Mouse (Mus musculus) Patski (cell line): Measurements from ENCODE around the gene Akap6. TPM values are rescaled to one million over a fixed set of nuclear protein-coding genes. Genes with fewer than 3 reads are reported as not detected.

Source experiments
- ATAC-seq: fragments of 100-300 bp; one replicate; pipeline ENCODE4 v1.8.0; 2021
- CTCF ChIA-PET: fragments of 350-600 bp; sonication (Branson Sonifier 250); formaldehyde crosslinking; loops from one replicate; lab custom pipeline; 2022; ENCODE audit warnings: inconsistent platforms; lab: Charles Lee
- POLR2A ChIA-PET: fragments of 350-600 bp; sonication (Branson Sonifier 250); formaldehyde crosslinking; loops from one replicate; lab custom pipeline; 2022; ENCODE audit warnings: antibody characterized with exemption, inconsistent platforms; lab: Charles Lee
- DNase-seq: peaks from one replicate; pipeline ENCODE4 v3.0.0-alpha.2; 2011; ENCODE audit warnings: low read depth, low spot score
- H3K27me3 ChIP-seq: fragments of 371-371 bp; one replicate; pipeline ENCODE4 v1.5.1; 2021
- CTCF ChIP-seq: fragments of 100-300 bp; IDR thresholded peaks from one replicate; pipeline ENCODE4 v1.5.1; 2021
- in situ Hi-C: fragments of 300-500 bp; cut with MboI; formaldehyde crosslinking; loops from 3 replicates; pipeline ENCODE4 v1.11.1; 2018; ENCODE audit warnings: low pct_unique_long_range_greater_than_20kb, mixed read lengths
- polyA plus RNA-seq: library from polyadenylated mRNA; unstranded; gene quantifications from one replicate; pipeline ENCODE4 v1.2.3, GENCODE M21; 2021

Gene Akap6
- polyA plus RNA-seq, 1 experiment from 2014 or later = 0.64 TPM

DNA sequence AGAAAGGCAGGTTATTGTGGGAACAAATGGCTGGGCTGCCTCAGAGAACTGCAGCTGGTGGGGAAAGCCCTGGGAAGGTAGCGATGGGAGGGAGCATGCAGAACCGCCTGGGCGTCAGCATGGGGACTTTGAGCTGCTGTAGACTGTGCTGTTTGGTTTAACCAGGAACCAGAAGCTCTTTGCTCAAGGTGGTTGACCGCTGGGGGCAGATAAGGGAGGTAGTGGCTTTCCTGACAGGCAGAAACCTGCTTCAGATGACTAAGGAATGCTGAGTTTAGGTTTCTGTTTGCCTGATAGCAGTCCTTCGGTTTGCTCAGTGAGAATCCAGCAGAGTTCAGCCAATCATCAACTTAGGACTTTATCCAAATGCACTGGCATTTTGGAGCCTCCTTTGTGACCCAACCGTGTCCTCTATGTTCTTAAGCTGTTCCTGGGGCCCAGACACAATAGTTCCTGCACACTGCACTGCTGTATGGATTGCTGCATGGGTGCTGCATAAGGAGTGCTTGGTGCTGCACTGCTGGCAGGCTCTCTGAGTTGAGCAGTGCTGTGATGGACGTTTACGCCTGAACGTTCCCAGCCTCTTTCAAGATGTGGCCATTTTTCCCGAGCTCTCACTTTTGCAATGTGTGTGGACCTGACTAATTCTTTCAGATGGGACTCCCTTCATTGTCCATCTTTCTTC lies 6.8 kb upstream of the Akap6 start:
- CTCF ChIA-PET = no interaction called here
- POLR2A ChIA-PET = no interaction called here
- no peak for DNase-seq
- no peak for TF ChIP-seq CTCF
- in situ Hi-C loops = no loop called here
- no peak for ATAC-seq
- H3K27me3 ChIP-seq = no peaks in the 10 kb centered on the region

DNA sequence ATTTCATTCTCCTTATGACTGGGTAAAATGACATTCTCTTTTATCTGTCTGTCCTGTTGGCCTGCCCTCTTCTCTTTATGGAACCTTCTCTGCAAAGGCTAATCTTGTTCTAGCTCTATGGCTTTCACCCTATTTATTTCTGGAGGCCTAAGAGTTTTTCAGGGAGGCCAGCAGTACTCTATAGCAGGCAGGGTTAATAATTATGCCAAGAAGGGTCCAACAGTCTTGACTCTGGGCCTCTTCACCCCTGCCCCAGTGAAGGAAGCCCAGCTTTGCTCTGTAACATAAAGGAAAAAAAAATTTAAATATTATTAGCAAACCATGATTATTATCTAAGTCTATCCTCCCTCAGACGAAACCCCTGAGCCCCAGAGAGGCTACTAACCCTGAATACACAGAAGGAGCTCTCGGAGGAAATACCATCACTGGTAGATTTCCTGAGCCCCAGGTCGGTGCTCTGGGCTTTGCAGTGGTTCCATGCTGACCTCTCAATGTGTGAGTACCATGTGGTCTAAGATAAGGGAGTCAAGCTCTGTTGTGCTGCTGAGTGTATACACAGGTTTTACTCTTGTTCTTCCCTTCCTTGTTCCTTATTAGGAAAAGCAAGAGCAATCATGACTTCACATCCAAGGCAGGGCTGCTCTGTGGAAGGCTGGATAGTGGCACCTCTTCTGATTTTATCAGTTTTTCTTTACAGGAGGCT lies 1.6 kb upstream of the Akap6 start:
- in situ Hi-C loops = no loop called here
- no peaks in the 10 kb centered on the region for H3K27me3 ChIP-seq
- ATAC-seq = no peak
- TF ChIP-seq CTCF = no peak
- POLR2A ChIA-PET = no interaction called here
- no peak for DNase-seq
- CTCF ChIA-PET = no interaction called here

DNA sequence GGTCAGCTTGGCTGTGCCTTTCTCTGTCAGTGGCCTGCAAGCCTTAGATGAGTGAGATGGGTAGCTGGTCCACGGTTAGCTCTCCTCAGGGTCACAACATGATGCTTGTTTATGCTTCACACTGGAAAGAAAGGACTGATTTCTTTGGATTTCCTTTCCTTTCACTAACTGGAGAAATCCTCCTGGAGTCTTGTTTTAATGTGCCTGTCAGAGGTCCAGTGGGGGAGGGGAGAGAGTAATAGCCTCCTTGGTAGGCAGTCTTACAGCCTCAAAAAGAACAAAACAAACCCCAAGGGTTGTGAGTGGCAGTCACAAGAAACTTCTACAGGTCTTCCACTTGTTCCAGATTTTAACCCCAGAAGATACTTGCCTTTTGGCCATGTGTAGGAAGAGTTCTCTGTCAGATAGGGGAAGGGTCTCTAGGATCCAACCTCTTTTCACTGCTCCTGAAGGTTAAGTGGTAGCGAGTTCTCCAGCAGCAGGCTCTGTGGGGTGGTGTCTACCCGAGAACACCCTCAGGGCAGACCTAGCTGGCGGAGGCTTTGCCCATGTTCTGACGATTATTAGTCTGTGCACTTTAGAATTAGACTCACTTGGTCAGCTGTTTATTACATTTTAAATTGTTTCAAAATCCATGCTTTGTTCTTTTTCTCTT lies 780 bp upstream of the Akap6 start:
- in situ Hi-C loops = no loop called here
- ChIA-PET CTCF (no interaction called here), POLR2A (no interaction called here)
- DNase-seq = no peak
- H3K27me3 ChIP-seq = no peaks in the 10 kb centered on the region
- ATAC-seq = no peak
- no peak for TF ChIP-seq CTCF

DNA sequence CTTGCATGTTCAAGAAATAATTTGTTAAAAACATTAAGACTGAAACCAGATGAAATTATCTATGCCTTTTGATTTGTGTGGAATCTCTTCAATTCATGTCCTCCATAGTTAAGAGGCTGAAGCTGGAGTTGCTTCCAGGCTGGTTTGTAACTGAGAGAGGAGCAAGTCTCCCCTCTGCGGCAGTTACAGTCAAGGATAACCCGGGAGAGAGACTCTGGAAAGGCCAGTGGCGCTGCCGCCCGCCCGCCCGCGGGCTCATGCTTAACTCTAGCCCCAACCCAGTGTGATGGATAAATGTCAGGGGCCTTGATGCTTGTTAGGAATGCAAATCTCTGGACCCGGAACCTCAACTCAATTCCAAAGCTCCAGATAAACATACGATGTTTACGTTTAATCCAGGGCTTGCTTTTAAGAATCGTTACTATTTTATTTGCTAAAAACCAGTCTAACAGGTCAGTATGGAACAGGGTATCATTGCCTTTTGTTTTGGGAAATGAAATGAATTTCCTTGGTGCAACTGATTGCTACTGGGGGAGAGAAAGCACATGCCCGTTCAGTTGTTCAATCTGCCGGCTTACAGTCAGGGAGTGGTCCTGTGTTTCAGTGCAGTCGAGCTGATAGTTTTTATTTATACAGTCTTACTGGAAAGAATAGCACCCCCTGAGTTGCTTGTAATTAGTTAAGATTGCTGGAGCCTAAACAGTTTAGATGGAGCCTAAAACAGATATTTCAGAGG lies 946 bp downstream of the Akap6 start:
- H3K27me3 ChIP-seq = no peaks in the 10 kb centered on the region
- ChIA-PET POLR2A (no interaction called here), CTCF (interaction anchor here (1.8 kb wide), 1 partner anchor 14 kb away, joined by 7 read pairs; no protein-coding TSS in a partner anchor)
- in situ Hi-C loops = no loop called here
- no peak for TF ChIP-seq CTCF
- ATAC-seq (no peak), DNase-seq (no peak)

DNA sequence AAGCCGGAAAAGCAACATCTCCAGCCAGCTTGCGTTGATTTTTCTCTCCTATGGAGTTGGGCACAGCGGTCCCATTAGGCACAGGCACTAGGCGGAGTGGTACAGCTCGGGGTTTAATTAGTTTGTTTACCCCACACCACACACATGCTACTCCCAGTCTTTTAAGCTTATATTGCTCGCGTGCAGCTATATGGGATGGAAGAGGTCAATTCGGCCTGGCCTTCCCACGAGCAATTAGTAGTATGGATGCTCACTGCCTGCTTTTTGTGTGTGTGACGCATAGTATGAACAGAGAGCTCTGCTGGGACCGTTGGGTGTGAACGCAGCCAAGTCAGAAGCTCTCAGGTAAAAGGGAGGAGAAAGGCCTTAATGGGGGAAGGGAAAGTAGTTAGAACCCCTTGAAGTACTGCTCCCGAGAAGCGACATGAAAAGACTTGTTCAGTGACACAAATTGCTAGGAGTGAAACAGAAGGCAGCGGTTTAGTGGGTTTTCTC lies 1.6 kb downstream of the Akap6 start:
- ChIA-PET POLR2A (no interaction called here), CTCF (interaction anchor here (1.8 kb wide), 1 partner anchor 15 kb away, joined by 7 read pairs; no protein-coding TSS in a partner anchor)
- no peak for DNase-seq
- no peak for ATAC-seq
- TF ChIP-seq CTCF = no peak
- no peaks in the 10 kb centered on the region for H3K27me3 ChIP-seq
- in situ Hi-C loops = no loop called here

DNA sequence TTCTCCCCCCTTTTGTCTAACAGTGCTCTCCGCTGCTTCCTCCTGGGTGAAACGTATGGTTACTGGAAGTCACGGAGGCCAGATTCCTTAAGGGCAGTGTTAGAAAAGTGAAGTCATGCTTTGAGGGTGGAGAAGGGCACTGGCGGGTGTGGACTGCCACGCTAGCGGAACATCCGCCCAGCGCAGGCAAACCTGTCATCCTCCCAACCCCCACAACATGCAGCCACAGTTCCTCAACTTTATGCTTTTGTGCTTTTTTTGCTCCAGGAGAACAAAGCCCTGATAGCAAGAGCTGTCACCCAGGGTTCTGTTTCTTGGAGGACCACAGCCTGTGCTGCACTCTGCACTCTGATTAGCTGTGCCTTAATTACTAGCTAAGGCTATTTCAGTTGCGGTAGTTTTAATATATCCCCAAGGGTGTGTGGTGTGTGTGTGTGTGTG lies 2.0 kb downstream of the Akap6 start:
- peak; percentile 44 for ATAC-seq
- no peaks in the 10 kb centered on the region for H3K27me3 ChIP-seq
- no peak for TF ChIP-seq CTCF
- ChIA-PET POLR2A (no interaction called here), CTCF (interaction anchor here (0.6 to 1.8 kb wide), 2 partner anchors 15 to 27 kb away, joined by 3 to 7 read pairs; no protein-coding TSS in a partner anchor)
- DNase-seq = peak; percentile 6
- in situ Hi-C loops = no loop called here

DNA sequence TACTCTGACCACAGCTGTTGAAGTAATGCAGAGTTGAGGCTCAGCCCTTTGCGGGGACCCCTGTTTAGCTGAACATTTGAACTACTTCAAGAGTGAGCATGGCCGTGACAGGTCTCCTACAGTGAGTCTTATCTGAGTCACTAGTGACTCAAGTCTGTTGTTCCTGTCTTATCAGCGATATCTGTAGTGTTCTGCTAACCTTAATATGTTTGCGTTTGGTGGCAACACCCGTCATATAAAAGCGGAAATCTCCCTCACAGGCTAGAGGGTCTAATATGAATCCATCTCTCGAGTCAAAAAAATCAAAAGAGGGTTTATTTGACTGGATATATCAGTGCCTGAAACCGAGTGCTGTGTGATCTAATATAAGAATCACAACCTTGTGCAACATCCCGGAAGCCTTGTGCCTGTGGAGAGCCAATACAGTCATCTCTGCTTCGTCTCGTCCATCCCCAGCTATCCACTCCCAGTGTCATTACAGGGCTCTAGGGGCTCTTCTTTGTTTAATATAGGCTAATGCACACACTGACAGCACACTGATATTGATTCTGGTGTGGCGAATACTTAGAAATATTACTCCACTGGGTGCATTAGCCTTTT lies 3.3 kb downstream of the Akap6 start:
- no peak for DNase-seq
- ATAC-seq = no peak
- in situ Hi-C loops = no loop called here
- H3K27me3 ChIP-seq = no peaks in the 10 kb centered on the region
- CTCF ChIA-PET = no interaction called here
- POLR2A ChIA-PET = no interaction called here
- no peak for TF ChIP-seq CTCF

DNA sequence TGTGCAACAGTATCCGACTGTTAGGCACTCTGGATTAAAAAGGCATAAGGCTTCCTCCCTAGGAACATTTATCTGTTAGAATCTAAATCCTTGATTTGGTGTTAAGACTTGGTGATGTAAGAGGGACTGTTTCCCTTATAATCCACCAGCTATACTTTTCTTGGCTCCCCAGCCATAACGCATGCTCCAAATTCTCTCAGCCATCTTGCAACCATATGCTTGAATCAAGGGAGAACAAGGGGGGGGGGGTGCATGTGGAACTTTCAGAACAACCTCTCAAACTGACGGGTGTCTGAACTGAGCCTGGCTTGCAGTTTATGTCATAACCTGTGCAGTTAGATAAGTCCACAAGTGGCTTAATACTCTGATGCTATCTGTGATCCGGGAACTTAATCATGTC lies 4.9 kb downstream of the Akap6 start:
- in situ Hi-C loops = no loop called here

DNA sequence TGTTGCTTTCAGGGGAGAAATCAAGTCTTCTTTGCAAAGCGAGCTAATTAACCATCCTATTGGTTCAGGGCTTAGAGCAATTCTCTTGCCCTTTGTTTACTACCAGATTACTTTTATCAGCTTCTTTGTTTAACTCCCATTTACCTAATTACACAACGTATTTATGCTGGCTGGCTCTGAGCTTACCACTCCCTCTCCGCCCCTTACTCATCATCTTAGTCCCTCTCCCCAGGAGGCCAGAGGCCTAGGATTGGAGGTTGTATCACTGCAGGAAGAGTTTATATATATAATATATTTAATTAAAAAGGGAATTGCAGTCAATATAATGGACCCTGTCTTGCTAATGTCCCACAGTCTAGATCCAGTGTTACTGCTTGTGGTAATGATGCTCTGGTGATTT lies 5.6 kb downstream of the Akap6 start:
- no peaks in the 10 kb centered on the region for H3K27me3 ChIP-seq
- no peak for TF ChIP-seq CTCF
- ChIA-PET POLR2A (no interaction called here), CTCF (no interaction called here)
- DNase-seq (no peak), ATAC-seq (no peak)
- in situ Hi-C loops = no loop called here

More for the DNA sequence above, 4.9 kb downstream of the Akap6 start:
- no peaks in the 10 kb centered on the region for H3K27me3 ChIP-seq
- ATAC-seq (no peak), DNase-seq (no peak)
- no peak for TF ChIP-seq CTCF
- ChIA-PET POLR2A (no interaction called here), CTCF (no interaction called here)

DNA sequence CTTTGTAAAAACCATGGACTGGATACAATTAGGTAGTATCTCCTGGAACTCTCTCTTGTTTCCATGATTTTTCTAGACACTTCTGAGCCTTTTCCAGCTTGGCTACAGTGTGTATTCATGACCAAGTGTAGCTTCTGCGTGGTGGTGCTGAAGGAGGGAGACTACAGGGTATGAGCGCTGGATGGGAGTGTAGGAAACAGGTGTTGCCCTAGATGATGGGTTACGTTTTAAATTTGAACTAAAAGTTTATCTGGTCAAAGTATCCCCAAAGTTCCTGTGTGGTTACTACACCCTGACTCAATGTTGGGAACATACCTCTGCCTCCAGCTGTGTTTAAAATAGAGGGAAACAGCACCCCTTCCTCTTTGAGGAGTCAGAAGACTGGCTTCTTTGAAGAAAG lies 12.2 kb downstream of the Akap6 start:
- ChIA-PET CTCF (no interaction called here), POLR2A (no interaction called here)
- in situ Hi-C loops = no loop called here
- ATAC-seq = no peak
- no peak for TF ChIP-seq CTCF
- no peaks in the 10 kb centered on the region for H3K27me3 ChIP-seq
- no peak for DNase-seq
